Mouse (Mus musculus) MEL (cell line): ENCODE results near the gene G0s2. TPM values are rescaled to one million over a fixed set of nuclear protein-coding genes. Genes with fewer than 3 reads are reported as not detected.

Experiments used
- DNase-seq: peaks from one replicate; pipeline ENCODE4 v3.0.0; 2011; ENCODE audit warnings: low read depth, low spot score
- H3K27ac ChIP-seq: 2 replicates; pipeline ENCODE4 v1.5.1; 2012; ENCODE audit warnings: low read depth, mild to moderate bottlenecking, control low read depth, low read length, moderate library complexity; ENCODE audit not compliant: control insufficient read depth
- H3K27me3 ChIP-seq, 2 experiments: fragments of 150-350 bp in 1 of 2; sonication (generic) in 1 of 2; 2 replicates each; pipeline ENCODE4 v1.6.1; 2012; ENCODE audit warnings: low read length in 2 of 2, mild to moderate bottlenecking in 2 of 2, improper control_type of control experiment in 1 of 2, moderate library complexity in 1 of 2; ENCODE audit not compliant: insufficient read depth in 2 of 2, control insufficient read depth in 1 of 2
- H3K36me3 ChIP-seq, 2 experiments: 2 replicates each; pipeline ENCODE4 v1.6.1; 2012 to 2014; ENCODE audit warnings: low read length in 2 of 2, improper control_type of control experiment in 1 of 2, inconsistent platforms in 1 of 2, mild to moderate bottlenecking in 1 of 2; ENCODE audit not compliant: insufficient read depth in 2 of 2, control insufficient read depth in 1 of 2
- H3K4me1 ChIP-seq, 2 experiments: fragments of 150-350 bp in 1 of 2; sonication (generic) in 1 of 2; 2 replicates each; pipeline ENCODE4 v1.6.1; 2012; ENCODE audit warnings: low read length in 2 of 2, improper control_type of control experiment in 1 of 2, mild to moderate bottlenecking in 1 of 2; ENCODE audit not compliant: insufficient read depth in 2 of 2, control insufficient read depth in 1 of 2
- H3K4me3 ChIP-seq, 2 experiments: fragments of 150-350 bp in 1 of 2; sonication (generic) in 1 of 2; 2 replicates each; pipeline ENCODE4 v1.5.1; 2012; ENCODE audit warnings: low read depth in 2 of 2, low read length in 2 of 2, mild to moderate bottlenecking in 2 of 2, moderate library complexity in 2 of 2, control low read depth in 1 of 2, improper control_type of control experiment in 1 of 2; ENCODE audit not compliant: control insufficient read depth in 1 of 2, insufficient read depth in 1 of 2
- H3K79me2 ChIP-seq: 2 replicates; pipeline ENCODE4 v1.6.1; 2012; ENCODE audit warnings: mild to moderate bottlenecking, low read length, moderate library complexity; ENCODE audit not compliant: control insufficient read depth, poor library complexity, insufficient read depth
- H3K9ac ChIP-seq: 2 replicates; pipeline ENCODE4 v1.6.1; 2012; ENCODE audit warnings: low read depth, mild to moderate bottlenecking, control low read depth, low read length, moderate library complexity; ENCODE audit not compliant: control insufficient read depth, poor library complexity, severe bottlenecking
- H3K9me3 ChIP-seq: fragments of 150-350 bp; sonication (generic); replicated peaks from 2 replicates; pipeline ENCODE4 v1.6.1; 2012; ENCODE audit warnings: mild to moderate bottlenecking, low read length, improper control_type of control experiment, moderate library complexity; ENCODE audit not compliant: insufficient read depth
- BHLHE40 ChIP-seq: IDR thresholded peaks from 2 replicates; pipeline ENCODE4 v1.6.1; 2012; ENCODE audit warnings: low read depth, mild to moderate bottlenecking, inconsistent platforms, low read length, improper control_type of control experiment, borderline replicate concordance
- CHD2 ChIP-seq: IDR thresholded peaks from 2 replicates; pipeline ENCODE4 v1.6.1; 2011; ENCODE audit warnings: low read length, improper control_type of control experiment
- CTCF ChIP-seq, 3 experiments: IDR thresholded peaks in 2 of 3; conservative IDR thresholded peaks in 1 of 3; 2 replicates each; pipeline ENCODE4 v1.5.1; 2011 to 2012; ENCODE audit warnings: low read length in 3 of 3, low read depth in 2 of 3, mild to moderate bottlenecking in 2 of 3, improper control_type of control experiment in 1 of 3, inconsistent platforms in 1 of 3, mixed read lengths in 1 of 3, moderate library complexity in 1 of 3; ENCODE audit not compliant: control insufficient read depth in 1 of 3, insufficient read depth in 1 of 3, poor library complexity in 1 of 3, severe bottlenecking in 1 of 3
- ELF1 ChIP-seq: IDR thresholded peaks from 2 replicates; pipeline ENCODE4 v1.6.1; 2014; ENCODE audit warnings: low read depth, mild to moderate bottlenecking, inconsistent platforms, low read length, improper control_type of control experiment, moderate library complexity
- HCFC1 ChIP-seq: IDR thresholded peaks from 2 replicates; pipeline ENCODE4 v1.6.1; 2012; ENCODE audit warnings: low read depth, mild to moderate bottlenecking, inconsistent platforms, low read length, improper control_type of control experiment, moderate library complexity
- JUND ChIP-seq: IDR thresholded peaks from 2 replicates; pipeline ENCODE4 v1.6.1; 2011; ENCODE audit warnings: low read depth, mild to moderate bottlenecking, improper control_type of control experiment, low read length
- MAX ChIP-seq: IDR thresholded peaks from 2 replicates; pipeline ENCODE4 v1.6.1; 2011; ENCODE audit warnings: low read length, improper control_type of control experiment
- MYC ChIP-seq: IDR thresholded peaks from 2 replicates; pipeline ENCODE4 v1.6.1; 2011; ENCODE audit warnings: low read depth, mild to moderate bottlenecking, low read length, improper control_type of control experiment, moderate library complexity
- NRF1 ChIP-seq: IDR thresholded peaks from 2 replicates; pipeline ENCODE4 v1.6.1; 2014; ENCODE audit warnings: low read depth, mild to moderate bottlenecking, inconsistent platforms, low read length, improper control_type of control experiment, moderate library complexity; ENCODE audit not compliant: poor library complexity, insufficient read depth, severe bottlenecking
- POLR2AphosphoS5 ChIP-seq: IDR thresholded peaks from 2 replicates; pipeline ENCODE4 v1.6.1; 2012; ENCODE audit warnings: low read depth, borderline replicate concordance, mild to moderate bottlenecking, inconsistent platforms, low read length, moderate library complexity, mixed read lengths
- SMC3 ChIP-seq: IDR thresholded peaks from 2 replicates; pipeline ENCODE4 v1.6.1; 2011; ENCODE audit warnings: low read depth, low read length, improper control_type of control experiment
- TAL1 ChIP-seq: IDR thresholded peaks from 2 replicates; pipeline ENCODE4 v1.6.1; 2012; ENCODE audit warnings: mild to moderate bottlenecking, inconsistent platforms, low read length, moderate library complexity, mixed read lengths
- TCF12 ChIP-seq: IDR thresholded peaks from 2 replicates; pipeline ENCODE4 v1.6.1; 2014; ENCODE audit warnings: low read depth, mild to moderate bottlenecking, inconsistent platforms, low read length, improper control_type of control experiment, moderate library complexity
- USF1 ChIP-seq: IDR thresholded peaks from 2 replicates; pipeline ENCODE4 v1.6.1; 2014; ENCODE audit warnings: low read depth, mild to moderate bottlenecking, inconsistent platforms, low read length, improper control_type of control experiment, moderate library complexity
- ZC3H11A ChIP-seq: IDR thresholded peaks from 2 replicates; pipeline ENCODE4 v1.6.1; 2012; ENCODE audit warnings: low read depth, mild to moderate bottlenecking, inconsistent platforms, low read length, improper control_type of control experiment
- ZMIZ1 ChIP-seq: IDR thresholded peaks from 2 replicates; pipeline ENCODE4 v1.6.1; 2012; ENCODE audit warnings: low read depth, mild to moderate bottlenecking, inconsistent platforms, low read length, improper control_type of control experiment, moderate library complexity
- polyA plus RNA-seq, 2 experiments: library from polyadenylated mRNA; stranded (reverse) in 1 of 2; unstranded in 1 of 2; fragments of >175 nt in 1 of 2; fragments of >200 nt in 1 of 2; gene quantifications; 2 replicates each; pipeline versions ENCODE4 v1.2.1 to v1.2.4; 2012; ENCODE audit warnings: low replicate concordance in 2 of 2, low read depth in 1 of 2; ENCODE audit not compliant: insufficient read length in 2 of 2, insufficient read depth in 1 of 2, missing spikeins in 1 of 2
- total RNA-seq: library from RNA; depleted of rRNA; stranded (reverse); fragments of 300-350 nt; gene quantifications from 2 replicates; pipeline ENCODE4 v1.2.3, GENCODE M21; 2012

The G0s2 gene
- total and polyA plus RNA-seq, 3 experiments, result not detected

DNA sequence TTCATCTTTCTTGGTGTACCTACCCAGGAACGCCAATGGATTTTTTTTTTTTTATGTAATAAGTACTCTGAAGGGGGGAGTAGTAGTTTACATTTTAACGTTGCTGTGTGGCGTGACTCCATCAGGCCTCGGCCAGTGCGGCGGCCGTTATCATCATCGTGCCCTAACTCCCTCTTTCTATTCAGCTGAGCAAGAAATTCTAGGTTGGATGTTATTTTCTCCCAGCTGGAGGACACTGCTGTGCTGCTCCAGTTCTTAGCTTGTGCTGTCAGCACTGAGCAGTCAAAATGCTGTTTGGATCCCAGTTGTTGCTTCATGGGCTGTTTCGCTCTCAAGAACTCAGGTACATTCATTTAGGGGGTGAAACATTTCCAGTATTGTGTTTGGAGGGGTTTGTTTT is 13.5 kb downstream of the G0s2 start:
- TF ChIP-seq TCF12 (no peak), JUND (no peak), HCFC1 (no peak), CHD2 (no peak)
- TF ChIP-seq, all 39 proteins: peak for 0
- no peaks in the 10 kb centered on the region; a peak in 1 of 4 replicates for H3K27me3 ChIP-seq
- no peaks in the 10 kb centered on the region for H3K36me3 ChIP-seq
- no peak for DNase-seq
- H3K9me3 ChIP-seq, result no peaks in the 10 kb centered on the region
- H3K4me1 ChIP-seq, result no peaks in the 10 kb centered on the region
- H3K27ac ChIP-seq, result no peak overlapping the region
- H3K79me2 ChIP-seq, result no peaks in the 10 kb centered on the region
- no peak overlapping the region for H3K4me3 ChIP-seq
- no peak overlapping the region for H3K9ac ChIP-seq

DNA sequence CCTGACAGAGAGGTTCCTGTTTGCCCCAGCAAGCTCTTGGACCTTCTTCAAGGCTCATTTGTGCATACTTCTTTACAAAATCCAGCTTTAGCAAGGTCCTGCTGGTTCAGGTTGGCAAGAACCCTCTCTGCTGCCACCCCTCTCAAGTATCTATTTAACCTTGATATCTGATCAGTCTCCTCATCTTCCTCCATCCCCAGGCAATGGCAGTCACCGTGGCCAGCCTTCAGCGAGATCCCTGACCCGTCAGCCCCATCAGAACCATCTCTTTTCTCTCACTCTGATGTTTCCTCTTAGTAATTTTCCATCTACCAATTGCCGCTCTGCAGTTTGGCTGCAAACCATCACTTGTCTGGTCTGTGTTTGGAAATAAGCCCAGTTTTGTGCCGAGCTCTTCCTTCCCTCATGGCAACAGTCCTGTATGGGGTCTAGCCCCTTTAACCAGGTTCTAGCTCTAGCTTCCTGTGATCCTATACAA is 16.4 kb downstream of the G0s2 start:
- no peaks in the 10 kb centered on the region for H3K9me3 ChIP-seq
- no peaks in the 10 kb centered on the region; a peak in 1 of 4 replicates for H3K27me3 ChIP-seq

GRCm38 (mm10) chr1:193256289-193256577 is 16.8 kb downstream of the G0s2 start:
- Histone ChIP-seq H3K9me3 (no peaks in the 10 kb centered on the region), H3K4me3 (no peak overlapping the region), H3K36me3 (no peaks in the 10 kb centered on the region), H3K9ac (no peak overlapping the region), H3K79me2 (no peaks in the 10 kb centered on the region), H3K27me3 (no peaks in the 10 kb centered on the region; a peak in 1 of 4 replicates), H3K27ac (no peak overlapping the region), H3K4me1 (no peaks in the 10 kb centered on the region)
- no peak for DNase-seq
- TF ChIP-seq MAX (no peak), SMC3 (no peak), POLR2AphosphoS5 (no peak), MYC (no peak), ZC3H11A (no peak), BHLHE40 (no peak)

More for the DNA sequence above, 16.4 kb downstream of the G0s2 start:
- no peaks in the 10 kb centered on the region for H3K79me2 ChIP-seq
- no peak for DNase-seq
- H3K36me3 ChIP-seq, result no peaks in the 10 kb centered on the region
- no peak overlapping the region for H3K27ac ChIP-seq
- TF ChIP-seq TCF12, result no peak
- no peak for TF ChIP-seq MAX
- TF ChIP-seq HCFC1, result no peak
- TF ChIP-seq ELF1, result no peak
- no peak for TF ChIP-seq ZMIZ1
- no peak for TF ChIP-seq CTCF (IDR thresholded peaks at IDR 0.05 in 2 of 3, conservative IDR thresholded peaks at IDR 0.05 in 1 of 3; ENCODE audit: control insufficient read depth in 1 of 3, insufficient read depth in 1 of 3, low read depth in 2 of 3, low read length in 3 of 3, poor library complexity in 1 of 3, severe bottlenecking in 1 of 3)
- TF ChIP-seq TAL1, result no peak
- no peak for TF ChIP-seq NRF1
- TF ChIP-seq MYC, result no peak
- TF ChIP-seq POLR2AphosphoS5, result no peak
- TF ChIP-seq USF1, result no peak
- TF ChIP-seq, all 39 proteins: peak for 0
- no peak overlapping the region for H3K4me3 ChIP-seq
- H3K4me1 ChIP-seq, result no peaks in the 10 kb centered on the region
- no peak overlapping the region for H3K9ac ChIP-seq
